Comparison of ENCODE assay signal across 15 mouse cellular contexts in genomic region chr10:42131298-42131697, GRCm38 (mm10).
DNase-seq lines count a peak whose midpoint lies in the region; ATAC-seq and TF ChIP-seq lines count a peak whose summit lies in the region.
"Had no signal": no experiment of that assay in that cellular context is flagged by ENCODE, and none has a peak within 500 bp of the region (broad histone marks: within the 10 kb centered on the region; RNA-seq: fewer than 3 reads in every experiment).

No protein-coding gene starts in this region.

- 0 out of 2 replicates have a peak, but pooled peaks cover 3% of the 10 kb centered on the region for H3K9me3 ChIP-seq in kidney, embryonic 16.5 days (ENCODE audit: low read length)

- no peak overlapping the region for H3K9ac ChIP-seq in kidney, embryonic 16.5 days (replicated peaks; ENCODE audit: low read length)
- H3K9ac ChIP-seq: limb, embryonic 13.5 days; liver, postnatal 0 days had no signal

- no peaks in the 10 kb centered on the region for H3K27me3 ChIP-seq in kidney, embryonic 16.5 days (ENCODE audit: insufficient read depth, low read length)
- H3K27me3 ChIP-seq: limb, embryonic 13.5 days had no signal

- 24% methylated on average over 2 of the region's 2 CpGs for WGBS in kidney, embryonic 16.5 days
- 37% methylated on average over 2 of the region's 2 CpGs for WGBS in lung, adult 2 months

- H3K4me2 ChIP-seq in kidney, embryonic 16.5 days (replicated peaks; ENCODE audit: low read depth, low read length) = no peak overlapping the region
- H3K4me2 ChIP-seq: heart, embryonic 11.5 days; limb, embryonic 13.5 days had no signal

- 0 out of 2 replicates have a peak, but pooled peaks have one; percentile 19 for ATAC-seq in kidney, embryonic 16.5 days (ENCODE audit: low FRiP score, low TSS enrichment)
- ATAC-seq in megakaryocyte progenitor cell, adult 5-6 weeks (replicated peaks; ENCODE audit: poor library complexity) = peak; percentile 34; the same call in 1 of the 2 replicates
- ATAC-seq: inflammation-experienced regulatory T-cells, adult 6 months; liver, postnatal 0 days; midbrain, embryonic 16.5 days had no signal

- no peaks in the 10 kb centered on the region for H3K36me3 ChIP-seq in kidney, embryonic 16.5 days (ENCODE audit: insufficient read depth, low read length)
- H3K36me3 ChIP-seq: limb, embryonic 13.5 days had no signal

- no peak overlapping the region for H3K27ac ChIP-seq in kidney, embryonic 16.5 days (ENCODE audit: low read length)
- H3K27ac ChIP-seq: limb, embryonic 13.5 days had no signal

- no peak for TF ChIP-seq POLR2A in lung, adult 2 months (IDR thresholded peaks at IDR 0.05; ENCODE audit: borderline replicate concordance, extremely low read depth, low read depth, low read length)

- TF ChIP-seq CTCF in lung, adult 2 months (IDR thresholded peaks at IDR 0.05; ENCODE audit: insufficient read depth, low read length) = no peak

- no peaks in the 10 kb centered on the region for H3K4me1 ChIP-seq in kidney, embryonic 16.5 days (ENCODE audit: insufficient read depth, low read length)
- 0 out of 2 replicates have a peak, but pooled peaks cover 3% of the 10 kb centered on the region for H3K4me1 ChIP-seq in lung, adult 2 months (ENCODE audit: control insufficient read depth, insufficient read depth, low read length)

- H3K4me3 ChIP-seq in kidney, embryonic 16.5 days (ENCODE audit: low read length) = no peak overlapping the region
- no peak overlapping the region for H3K4me3 ChIP-seq in lung, adult 2 months (replicated peaks; ENCODE audit: extremely low read depth, low read depth, low read length)
- H3K4me3 ChIP-seq: limb, embryonic 13.5 days had no signal

- peak; percentile 51 for DNase-seq in gastrocnemius, adult 18-20 months (ENCODE audit: low spot score)
- no peak for DNase-seq in gastrocnemius, postnatal 10 days
- DNase-seq in kidney, postnatal 10 days = no peak
- DNase-seq in gastrocnemius, adult 8-10 months (ENCODE audit: low spot score in 2 of 2) = peak; percentile 28 to 47
- DNase-seq in retina, postnatal 1 day = no peak
- DNase-seq in lung, adult 2 months = no peak
- DNase-seq: cerebellum, adult 2 months; liver, postnatal 0 days; lung, postnatal 36 days had no signal

Comparison
In these comparisons a context has a peak if more than half of its experiments do, and no peak if none do; other contexts are left out.
1. DNase-seq: peak in gastrocnemius, adult 18-20 months (single experiment) and gastrocnemius, adult 8-10 months (2 of 2); none in gastrocnemius, postnatal 10 days (single experiment), kidney, postnatal 10 days (single experiment), retina, postnatal 1 day (single experiment) and lung, adult 2 months (single experiment).